Mouse (Mus musculus) adipocyte (in vitro differentiated cells): ENCODE measurements around the gene Ubxn10.

ENCODE experiments used
- DNase-seq: peaks from one replicate; pipeline ENCODE4 v3.0.0-alpha.2; 2016; ENCODE audit warnings: low spot score

Ubxn10 gene

DNA sequence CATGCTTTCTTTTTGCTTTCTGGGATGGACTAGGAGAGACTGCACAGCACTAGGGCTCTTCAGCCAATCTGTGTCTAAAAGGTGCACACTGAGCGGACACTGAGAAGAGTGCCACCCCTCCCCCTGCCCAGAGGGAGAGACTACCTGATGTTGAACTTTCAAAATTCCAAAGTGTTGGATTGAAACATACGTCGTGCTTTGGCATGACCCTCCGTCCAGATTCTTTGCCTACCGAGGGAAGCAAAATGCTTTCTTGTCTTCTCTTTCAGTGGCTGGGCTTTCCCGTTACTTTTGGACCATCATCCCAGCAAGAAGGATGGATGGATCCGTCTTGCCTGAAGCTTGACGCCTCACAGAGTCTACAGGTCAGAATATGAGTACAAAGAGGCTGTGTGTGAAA lies 35.9 kb downstream of the Ubxn10 start:
- no peak for DNase-seq

DNA sequence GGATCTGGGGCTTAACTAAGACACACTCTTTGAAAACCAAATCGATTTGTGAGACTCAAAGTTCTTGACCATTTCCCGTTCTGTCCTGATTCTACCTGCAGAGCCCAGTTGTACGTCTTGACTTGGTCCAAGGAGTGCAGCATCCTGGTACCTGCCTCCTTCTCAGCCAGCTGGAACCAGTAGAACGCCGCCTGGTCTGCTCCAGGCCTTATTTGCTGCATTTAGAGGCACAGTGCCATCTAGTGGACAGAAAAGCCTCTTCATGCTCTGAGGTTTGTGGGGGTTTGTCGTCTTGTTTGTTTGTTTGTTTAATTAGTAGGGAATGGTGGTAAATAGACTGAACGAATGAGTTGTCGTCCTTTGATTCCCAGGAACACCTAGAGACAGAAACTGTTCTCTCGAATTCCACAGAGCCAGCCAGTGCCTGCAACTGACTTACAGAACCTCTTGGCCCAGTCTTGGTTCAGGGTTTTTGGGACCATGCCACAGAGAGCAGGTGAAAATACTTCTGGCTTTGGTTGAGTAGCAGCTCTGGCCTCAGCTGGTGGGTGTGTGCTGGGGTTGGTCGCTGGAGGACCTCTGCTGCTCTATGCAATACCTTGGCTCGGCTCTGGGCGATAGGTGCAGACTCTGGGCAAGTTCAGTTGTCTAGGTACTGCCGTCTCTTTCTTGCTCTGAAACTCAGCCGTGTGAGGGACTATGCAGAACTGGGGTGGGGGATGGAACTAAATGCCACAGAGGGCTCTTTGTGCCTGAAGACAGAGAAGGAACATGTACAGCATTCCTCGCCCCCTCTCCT lies 36.6 kb downstream of the Ubxn10 start:
- peak; percentile 69 for DNase-seq

DNA sequence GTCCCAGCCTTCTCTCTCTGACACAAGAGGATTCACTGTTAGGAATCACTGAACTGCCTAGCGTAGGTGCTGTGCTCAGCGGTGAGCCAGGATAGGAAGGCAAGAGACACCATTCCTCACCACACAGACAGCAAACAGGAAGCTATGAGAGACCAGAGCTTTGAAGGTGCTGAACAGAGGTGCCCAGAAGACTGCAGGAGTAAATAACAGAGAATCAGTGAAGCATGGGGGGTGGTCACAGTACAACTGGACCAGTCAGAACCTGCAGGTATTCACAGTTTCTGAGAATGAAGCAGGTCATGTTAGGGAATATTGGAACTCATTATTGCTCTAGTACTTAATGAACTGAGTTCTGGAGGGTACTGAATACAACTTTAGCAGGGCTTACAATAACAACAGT lies 38.7 kb downstream of the Ubxn10 start:
- no peak for DNase-seq

DNA sequence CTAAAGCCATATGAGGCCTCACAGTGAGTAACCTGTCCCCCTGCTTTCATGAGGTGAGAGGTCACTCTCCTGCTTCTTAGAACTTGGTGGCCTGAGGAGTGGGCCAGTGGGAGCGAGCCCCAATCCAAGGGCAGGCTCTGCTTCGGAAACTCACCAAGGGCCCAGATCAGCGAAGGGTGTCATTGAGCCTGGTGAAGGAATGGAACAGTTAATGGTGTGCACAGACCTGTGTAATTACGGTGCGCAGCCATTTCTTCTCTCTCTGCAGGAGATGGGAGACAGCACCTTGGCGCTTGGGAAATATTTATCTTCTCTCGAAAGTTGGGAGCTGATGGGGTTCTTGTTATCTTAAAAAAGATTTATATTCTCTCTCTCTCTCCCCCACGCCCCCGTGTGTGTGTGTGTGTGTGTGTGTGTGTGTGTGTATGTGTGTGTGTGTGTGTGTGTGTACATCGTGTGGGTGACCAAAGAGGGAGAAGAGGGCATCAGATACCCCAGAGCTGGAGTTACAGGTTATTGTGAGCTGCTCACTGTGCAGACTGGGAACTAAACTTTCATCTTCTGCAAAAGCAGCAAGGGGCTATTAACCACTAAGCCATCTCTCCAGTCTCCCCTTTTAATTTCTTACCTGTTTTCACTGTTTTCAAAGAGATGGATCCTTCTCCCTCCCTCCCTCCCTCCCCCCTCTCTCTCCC lies 39.7 kb downstream of the Ubxn10 start:
- DNase-seq = no peak

DNA sequence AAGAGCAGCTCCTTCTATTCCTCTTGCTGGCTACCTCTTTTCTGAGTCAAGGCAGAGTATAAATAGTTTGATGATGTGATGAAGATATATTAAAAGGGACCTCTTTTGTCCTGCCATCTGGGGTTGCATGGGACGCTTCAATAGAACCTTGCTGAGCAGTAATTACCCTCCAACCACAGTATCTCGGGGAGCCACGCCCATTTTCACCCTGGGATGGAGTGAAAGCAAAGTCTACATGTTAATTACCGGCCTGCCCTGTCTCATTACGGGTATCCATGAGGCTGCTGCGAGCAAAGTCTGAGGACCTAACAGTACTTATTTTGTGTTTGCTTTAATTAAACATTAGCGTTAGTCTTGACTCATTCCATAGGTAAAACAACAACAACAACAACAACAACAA lies 40.2 kb downstream of the Ubxn10 start:
- no peak for DNase-seq

DNA sequence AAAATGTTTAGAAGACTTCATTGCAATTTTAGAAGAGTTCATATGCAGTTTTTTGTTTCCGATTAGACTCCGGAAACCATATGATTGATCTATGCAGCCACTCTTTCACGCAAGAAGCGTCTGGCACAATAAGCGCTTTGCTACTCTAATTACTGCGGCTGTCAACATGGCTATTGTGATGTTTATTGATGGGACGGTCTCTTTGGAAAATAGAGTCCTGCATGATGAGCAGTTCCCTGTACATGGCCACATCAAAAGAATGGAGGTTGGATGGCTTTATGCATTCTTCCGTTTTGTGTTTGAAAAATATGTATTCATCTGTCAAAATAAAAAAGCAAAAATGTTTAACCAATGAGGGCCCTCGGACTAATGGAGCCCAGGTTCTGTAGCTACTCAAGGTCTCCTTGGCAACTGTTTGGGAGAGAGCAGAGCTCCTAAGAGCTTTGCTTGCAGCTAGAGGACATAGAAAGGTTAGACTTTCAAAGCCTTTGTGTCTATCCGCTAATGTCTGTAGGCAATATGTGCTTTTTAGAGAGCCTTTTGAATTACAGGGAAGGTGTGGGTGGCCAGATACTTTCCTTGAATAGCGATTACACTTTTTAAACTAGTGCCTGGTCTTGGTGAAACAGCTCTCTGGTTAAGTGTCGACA lies 43.8 kb downstream of the Ubxn10 start:
- no peak for DNase-seq

DNA sequence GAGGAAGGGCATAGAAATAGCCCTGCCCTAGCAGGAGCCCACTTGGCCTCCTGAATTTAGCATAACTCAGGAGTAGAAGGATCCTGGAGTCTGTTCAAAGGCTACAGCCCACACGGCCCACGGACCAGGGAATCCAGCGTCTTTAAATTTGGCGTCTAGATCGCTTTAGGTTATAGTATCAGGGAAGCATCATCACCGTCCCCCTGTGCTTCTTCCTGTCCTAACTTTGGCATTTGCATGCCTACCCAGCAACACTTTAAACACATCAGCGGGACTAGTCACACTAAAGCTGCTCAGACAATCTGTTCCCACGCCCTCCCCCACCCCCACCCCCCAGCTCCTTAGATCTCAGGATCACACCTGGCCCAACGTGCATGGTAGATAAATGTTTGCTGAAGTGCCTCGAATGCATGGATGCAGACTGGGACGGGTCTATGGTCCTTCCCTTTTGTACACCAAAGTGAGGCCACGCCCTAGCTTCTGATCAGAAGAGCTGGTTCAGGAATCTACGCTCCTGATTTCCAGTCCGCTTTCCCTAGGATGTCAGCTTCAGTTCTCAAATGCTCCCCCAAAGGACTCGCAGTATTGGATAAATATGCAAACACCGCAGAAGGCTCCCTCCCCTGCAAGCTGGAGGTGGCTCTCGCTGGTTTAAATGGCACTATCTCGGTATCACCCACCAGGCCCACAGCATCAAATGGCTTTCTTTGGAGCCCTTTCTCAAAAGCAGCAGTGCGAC lies 45.4 kb downstream of the Ubxn10 start:
- no peak for DNase-seq

DNA sequence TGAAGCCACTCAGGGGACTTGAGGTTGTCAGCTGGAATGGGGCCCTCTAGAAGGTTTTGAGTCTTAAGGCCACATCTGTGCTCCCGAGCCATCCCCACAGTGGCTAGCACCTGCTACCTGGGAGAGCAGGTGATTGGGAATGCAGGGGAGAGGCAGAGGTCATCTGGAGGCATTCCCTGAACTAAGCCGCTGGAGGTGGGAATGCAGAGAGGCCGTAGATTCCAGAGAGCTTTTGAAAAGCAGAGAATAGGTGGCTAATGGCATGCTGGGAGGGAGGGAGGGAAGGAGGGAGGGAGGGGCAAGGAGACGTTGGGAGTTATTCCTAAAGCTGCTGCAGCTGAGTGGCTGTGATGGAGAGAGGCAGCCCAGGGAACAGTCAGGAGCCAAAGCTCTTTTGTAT lies 46.4 kb downstream of the Ubxn10 start:
- no peak for DNase-seq

DNA sequence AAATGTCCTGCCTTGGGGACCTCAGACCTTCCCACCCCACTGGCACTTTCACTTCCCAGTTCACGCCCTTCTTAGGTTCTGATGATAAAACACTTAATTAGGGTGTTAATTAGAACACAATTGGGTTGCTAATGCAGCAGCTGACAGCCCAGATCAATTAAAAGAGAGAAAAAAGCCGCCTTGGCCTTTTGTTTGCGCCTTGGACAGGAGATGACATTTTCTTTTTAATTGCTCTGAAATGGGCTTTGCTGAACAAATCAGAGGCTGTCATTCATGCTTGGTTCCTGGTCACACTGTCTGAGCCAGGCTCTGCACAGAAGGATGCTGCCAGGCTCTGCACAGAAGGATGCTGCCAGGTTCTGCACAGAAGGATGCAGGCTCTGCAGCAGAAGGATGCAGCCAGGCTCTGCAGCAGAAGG lies 47.9 kb downstream of the Ubxn10 start:
- no peak for DNase-seq

DNA sequence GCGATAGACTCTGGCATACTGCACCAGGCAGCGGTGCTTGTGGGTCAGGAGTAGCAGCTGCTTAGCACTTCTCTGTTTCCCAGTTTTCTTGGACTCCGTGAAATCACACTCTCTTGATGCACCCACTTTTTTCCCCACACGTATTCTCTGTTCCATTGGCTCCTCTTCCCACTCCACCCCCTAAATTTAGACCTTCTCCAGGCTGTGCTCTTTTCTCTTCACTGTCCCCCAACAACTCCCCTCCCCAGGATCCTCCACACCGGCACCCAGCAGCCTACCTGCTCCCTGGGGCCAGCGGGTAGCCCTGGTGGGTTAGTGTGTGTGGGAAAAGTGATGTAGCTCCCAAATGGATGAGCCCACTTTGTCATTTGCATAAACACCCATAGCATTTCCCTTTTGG lies 51.2 kb downstream of the Ubxn10 start:
- DNase-seq = no peak

DNA sequence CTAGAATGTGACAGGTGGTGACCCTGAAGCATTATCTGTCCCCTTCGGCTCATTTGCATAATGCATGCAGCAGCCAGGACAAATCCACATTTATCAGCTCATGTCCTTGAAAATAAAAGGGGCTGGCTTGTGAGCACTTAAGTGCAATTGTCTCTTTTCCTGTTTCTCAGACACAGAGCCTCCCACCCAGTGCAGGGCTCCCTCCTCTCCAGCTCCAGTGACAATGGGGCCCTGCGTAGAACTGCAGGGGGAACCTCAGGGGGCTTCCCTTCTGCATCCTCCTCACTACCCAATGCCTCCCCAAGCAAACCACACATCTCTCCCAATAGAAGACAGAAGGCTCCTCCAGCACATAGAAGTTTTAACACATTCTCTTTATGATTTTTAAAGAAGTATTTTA lies 54.2 kb downstream of the Ubxn10 start:
- no peak for DNase-seq

DNA sequence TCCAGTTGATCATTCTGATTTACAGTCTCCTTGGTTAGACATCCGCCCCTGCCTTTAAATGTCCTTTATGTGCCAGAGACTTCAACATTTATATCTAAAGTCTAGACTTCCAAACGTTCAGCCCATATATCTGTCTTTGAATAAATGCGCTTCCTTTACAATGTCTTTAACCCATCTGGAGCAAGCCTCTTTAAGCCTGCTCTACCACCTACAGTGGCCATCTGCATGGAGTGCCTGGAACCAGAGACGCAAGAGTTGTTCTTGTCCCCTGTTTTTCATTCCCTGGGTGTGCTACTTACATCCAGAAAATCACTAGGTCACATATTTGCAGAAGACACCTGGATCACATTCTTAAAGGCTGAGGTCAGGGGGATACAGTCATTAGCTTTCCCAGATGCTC lies 56.8 kb downstream of the Ubxn10 start:
- no peak for DNase-seq

DNA sequence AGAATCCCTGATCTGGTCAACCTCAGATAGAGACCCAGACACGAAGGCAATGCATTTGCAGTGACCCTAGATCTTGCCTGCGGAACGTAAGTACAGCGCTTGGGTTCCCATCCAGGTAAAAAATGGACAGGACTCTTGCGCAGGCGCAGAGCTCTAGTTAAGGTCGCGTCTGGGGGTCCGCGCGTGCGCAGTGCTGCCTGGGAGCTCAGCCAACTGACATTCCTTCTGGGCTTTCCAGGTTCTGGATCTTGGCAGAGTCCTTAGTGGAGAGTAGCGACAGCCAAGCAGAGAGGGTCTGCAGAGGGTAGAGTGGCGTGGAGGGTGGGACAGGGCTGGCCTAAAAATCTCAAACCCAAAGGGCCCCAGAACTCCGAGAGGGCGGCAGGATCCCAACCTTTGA lies 59.4 kb downstream of the Ubxn10 start:
- no peak for DNase-seq

DNA sequence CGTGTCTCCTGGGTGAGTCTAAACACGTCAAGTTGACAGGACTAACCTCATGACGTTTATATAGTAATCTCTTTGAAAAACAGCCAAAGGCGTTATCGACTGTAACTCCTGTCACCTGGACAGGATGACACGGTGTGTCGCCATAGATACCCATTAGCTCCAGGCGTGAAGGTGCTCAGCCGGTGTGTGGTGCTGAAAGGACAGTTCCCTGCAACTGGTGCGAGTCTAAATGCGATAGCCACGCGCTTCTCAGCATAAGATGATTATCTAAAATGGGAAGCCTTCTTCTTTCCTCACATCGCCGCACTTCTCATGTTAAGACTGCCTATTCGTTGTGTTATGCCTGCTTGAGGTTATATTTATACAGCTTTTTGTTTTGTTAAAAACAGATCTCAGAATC lies 60.5 kb downstream of the Ubxn10 start:
- DNase-seq = no peak

DNA sequence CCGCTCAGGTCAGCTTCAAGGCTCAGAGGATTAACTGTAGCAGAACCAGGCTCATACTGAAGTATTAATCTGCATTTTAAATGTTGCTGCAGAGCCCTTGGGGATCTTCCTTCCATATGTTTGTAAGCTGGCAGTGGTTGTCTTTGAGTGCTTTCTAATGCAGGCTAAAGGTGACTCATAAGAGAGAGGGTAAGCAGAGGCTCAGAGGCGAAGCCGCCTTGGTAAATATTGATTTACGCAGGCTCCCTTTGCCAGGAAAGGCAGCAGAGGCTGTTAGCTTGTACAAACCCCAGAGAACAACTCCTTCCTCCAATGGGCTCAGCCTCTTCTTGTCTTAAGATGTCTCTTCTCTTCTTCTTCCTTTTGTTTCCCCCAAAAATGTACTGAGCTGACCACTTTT lies 64.8 kb downstream of the Ubxn10 start:
- DNase-seq = no peak

DNA sequence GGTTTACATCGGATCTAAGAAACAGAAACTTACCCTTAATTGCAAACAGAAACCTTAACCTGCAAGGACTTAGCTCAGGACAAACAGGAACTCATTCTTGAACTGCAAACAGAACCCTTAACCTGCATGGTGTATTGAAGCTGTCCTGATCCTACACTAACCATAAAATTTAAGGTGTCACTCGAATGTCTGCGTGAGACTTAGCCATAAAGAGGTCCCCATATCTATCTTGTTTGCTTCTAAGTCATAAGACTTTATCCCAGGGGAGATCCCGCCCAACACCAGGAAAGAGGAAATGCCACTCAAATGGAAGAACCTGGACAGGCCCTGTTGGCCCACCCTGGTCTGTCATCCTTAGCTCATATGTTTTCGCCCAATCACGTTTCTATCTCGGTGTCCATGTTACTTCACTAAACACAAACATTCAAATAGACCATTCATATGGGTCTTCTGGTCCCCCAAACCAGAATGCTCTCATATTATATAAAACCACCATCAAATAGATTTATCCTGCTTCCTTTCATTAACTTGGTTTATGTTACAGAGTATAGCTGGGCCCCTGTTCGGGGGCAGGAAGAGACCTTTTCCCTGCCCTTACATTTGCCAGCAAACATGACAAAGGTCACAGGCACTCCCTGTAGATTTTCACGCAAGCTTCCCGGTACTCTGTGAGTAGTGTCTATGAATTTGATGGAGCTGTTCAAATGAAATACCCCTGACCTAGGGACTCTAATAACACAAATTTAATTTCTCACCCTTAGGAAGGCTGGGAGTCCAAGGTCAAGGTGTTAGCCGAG lies 66.7 kb downstream of the Ubxn10 start:
- no peak for DNase-seq

DNA sequence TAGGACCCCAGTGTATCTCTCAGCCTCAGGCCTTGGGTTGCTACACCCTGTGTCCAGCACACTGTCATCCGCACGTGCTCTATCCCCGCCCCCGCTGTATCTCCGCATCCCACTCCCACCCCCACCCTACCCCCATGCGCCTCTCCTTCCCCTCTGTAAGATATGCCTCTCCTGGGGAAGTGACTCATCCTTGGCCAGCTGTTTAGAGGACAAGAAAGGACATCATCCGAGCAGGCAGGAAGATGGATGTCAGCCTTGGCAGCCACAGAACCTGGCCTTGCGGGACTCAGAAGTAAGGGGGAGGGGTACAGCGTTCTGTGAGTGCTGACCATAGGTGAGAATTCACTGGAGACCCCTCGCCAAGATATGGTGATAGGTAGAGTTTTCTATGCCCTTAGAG lies 70.4 kb downstream of the Ubxn10 start:
- no peak for DNase-seq

DNA sequence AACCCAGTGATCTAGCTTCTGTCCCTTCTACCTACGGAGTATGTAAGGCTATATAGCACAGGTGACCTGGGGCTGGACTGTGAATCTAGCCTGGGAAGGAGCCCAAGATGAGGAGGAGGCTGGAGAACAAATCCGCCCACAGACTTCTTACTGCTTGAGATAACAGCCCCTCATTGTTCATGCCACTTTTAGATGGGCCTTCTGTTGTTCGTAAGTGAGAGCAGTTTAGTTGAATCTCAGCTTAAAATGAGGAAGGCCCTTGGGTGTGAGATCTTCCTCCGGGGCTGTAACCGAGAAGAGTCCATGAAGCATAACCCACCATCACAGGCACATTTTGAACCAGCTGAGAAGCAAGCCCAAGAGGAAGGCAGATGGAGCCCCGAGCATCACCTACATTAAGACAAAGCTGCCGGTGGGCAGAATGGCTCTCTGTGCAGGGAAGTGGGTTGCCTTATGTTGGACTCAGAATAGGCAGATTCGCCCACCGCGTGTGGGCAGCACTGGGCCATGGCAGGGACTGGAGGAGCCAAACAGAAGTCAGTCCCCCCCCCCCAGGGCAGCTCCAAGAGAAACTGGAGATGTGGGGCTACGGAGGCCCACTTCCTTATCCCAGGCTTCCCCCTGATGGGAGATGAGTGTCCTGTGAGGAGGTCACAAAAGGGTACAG lies 76.9 kb downstream of the Ubxn10 start:
- DNase-seq = no peak
